Mouse (Mus musculus) ES-CJ7 (cell line): ENCODE measurements at regions not wholly inside any gene's neighbourhood (a gene's known extent, or its start where the extent isn't known, plus 50 kb on each side); places are given as distances from the start of the nearest gene placed in this dataset.
A peak's percentile ranks its signal among the peaks of the same experiment; 100 is the strongest.

Experiments used
- DNase-seq: peaks from one replicate; pipeline ENCODE4 v3.0.0; 2011; ENCODE audit warnings: low read depth, low spot score

DNA sequence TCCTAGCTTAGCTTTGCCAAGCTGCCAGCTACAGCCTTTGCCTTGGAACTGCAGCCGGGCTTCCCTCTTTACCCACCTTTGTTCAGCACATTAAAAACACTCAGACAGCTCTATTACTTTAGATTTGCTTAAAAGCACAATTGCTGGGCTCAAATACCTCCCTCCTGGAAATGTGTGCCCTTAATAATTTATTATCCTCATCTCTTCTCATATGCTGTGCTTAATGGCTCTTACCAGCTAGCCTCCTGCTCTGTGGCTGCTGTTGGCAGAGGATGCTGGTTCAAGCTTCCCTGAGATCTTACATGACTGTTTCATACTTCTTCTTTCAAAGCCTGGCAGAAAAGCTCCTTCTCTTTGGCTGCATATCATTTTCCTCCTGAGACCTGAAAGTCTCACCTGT lies 378.1 kb upstream of the Cdh19 start:
- no peak for DNase-seq

GRCm38 (mm10) chr1:111337927-111338326 lies 360.5 kb upstream of the Cdh19 start:
- DNase-seq, result no peak

DNA sequence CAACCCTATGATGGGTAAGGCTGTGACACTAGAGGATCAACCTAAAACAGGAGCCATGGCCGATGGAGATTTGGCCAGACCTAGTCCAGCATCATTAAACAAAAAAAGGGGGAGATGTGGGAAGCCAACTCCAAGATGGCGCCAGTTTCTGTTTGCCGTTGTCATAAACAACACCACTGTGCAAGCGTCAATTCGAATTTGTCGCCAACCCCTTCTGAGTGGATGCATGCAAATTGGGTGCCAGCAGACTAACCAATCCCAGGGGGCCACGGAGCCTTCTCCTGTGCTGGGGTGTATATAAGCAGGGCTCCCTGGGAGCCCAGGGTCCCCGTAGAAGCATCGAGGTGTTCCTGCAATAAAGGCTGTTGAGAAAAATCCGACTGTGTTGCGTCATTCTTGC lies 324.9 kb upstream of the Cdh19 start:
- no peak for DNase-seq

GRCm38 (mm10) chr1:111286385-111286784 lies 309.0 kb upstream of the Cdh19 start:
- no peak for DNase-seq

- DNase-seq, result no peak
These were observed 308.5 kb upstream of the Cdh19 start for GRCm38 (mm10) chr1:111285916-111286315.

- no peak for DNase-seq
These were observed 265.4 kb upstream of the Cdh19 start for GRCm38 (mm10) chr1:111242814-111243213.

DNA sequence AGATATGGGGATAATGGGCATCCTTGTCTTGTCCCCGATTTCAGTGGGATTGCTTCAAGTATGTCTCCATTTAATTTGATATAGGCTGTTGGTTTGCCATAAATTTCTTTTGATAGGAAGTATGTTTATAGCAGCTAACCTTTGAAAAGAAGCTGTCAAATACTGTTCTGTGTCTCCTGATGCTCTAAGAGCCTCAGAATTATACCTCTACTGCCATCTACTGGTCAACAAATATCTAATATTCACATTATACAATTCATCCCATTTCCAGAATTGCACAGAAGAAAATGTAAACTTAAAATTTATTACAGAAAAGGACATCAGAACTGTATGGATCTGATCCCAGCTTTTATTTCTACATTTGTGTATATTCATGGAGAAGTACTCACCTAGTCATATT lies 265.0 kb upstream of the Cdh19 start:
- peak; percentile 59 for DNase-seq
